Mouse (Mus musculus): ENCODE data around the gene Gm42372. TPM values are rescaled to one million over a fixed set of nuclear protein-coding genes. Genes with fewer than 3 reads are reported as not detected.
A peak's percentile ranks its signal among the peaks of the same experiment; 100 is the strongest.

The Gm42372 gene
- polyA plus RNA-seq, 1 experiment from 2014 or later = 1.5 TPM

DNA sequence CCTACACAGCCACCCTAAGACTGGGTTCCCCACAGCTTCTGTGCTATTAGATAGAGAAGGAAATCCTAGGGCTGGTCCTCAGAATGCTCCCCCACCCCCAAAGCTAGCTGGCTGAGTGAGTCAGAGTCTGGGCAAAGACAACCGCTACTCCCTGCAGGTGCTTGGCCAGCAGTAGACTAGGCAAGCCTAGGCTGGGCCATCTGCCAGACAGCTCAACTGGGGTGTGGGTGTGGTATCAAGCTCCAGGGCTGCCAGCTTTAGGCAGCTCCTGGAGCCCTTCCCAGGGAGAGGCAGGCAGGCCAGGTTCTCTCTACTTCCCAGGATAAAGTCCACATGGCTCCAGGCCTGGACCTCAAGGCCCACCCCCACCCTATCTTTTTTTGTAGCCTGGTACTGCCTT is 34.1 kb downstream of the Gm42372 start:
- Histone ChIP-seq H3K9me3 (no peaks in the 10 kb centered on the region), H3K4me2 (replicated peaks) (no peak overlapping the region), H3K36me3 (peaks cover 90% of the 10 kb centered on the region), H3K9ac (no peak overlapping the region), H3K27ac (no peak overlapping the region), H3K4me3 (no peak overlapping the region), H3K4me1 (no peaks in the 10 kb centered on the region), H3K27me3 (replicated peaks) (no peaks in the 10 kb centered on the region)
- no peak for ATAC-seq (ENCODE audit: low FRiP score, low read depth)
- WGBS = 84% methylated on average over 1 of the region's 1 CpGs

DNA sequence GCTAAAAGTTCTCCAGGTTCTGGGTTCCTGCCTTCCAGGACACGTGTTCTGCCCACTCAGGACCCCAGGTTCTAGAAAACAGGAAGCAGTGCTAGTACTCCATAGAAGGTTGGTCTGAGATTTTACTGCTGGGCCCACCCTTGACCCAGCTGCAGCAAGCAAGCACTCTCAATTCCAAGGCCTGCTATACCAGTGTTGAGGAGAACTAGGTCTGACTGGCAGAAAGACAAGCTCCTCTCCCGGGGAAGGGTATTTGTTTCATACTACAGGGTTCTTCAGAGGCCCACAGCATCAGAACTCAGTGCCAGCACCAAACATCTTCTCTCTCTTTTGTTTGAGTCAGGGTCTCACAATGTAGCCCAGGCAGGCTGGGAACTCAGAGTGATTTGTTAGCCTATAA is 35.0 kb downstream of the Gm42372 start:
- no peaks in the 10 kb centered on the region for H3K9me3 ChIP-seq
- H3K4me3 ChIP-seq = no peak overlapping the region
- WGBS = 86% methylated on average over 2 of the region's 2 CpGs
- no peak overlapping the region for H3K4me2 ChIP-seq (replicated peaks)
- no peak overlapping the region for H3K27ac ChIP-seq
- H3K4me1 ChIP-seq = no peaks in the 10 kb centered on the region
- peaks cover 90% of the 10 kb centered on the region for H3K36me3 ChIP-seq
- no peak for ATAC-seq (ENCODE audit: low FRiP score, low read depth)
- H3K9ac ChIP-seq = no peak overlapping the region
- H3K27me3 ChIP-seq (replicated peaks) = no peaks in the 10 kb centered on the region

GRCm38 (mm10) chr7:17019426-17020166 is 36.7 kb downstream of the Gm42372 start:
- Histone ChIP-seq H3K9ac (no peak overlapping the region), H3K27ac (no peak overlapping the region), H3K9me3 (no peaks in the 10 kb centered on the region), H3K4me1 (no peaks in the 10 kb centered on the region), H3K36me3 (peaks cover 90% of the 10 kb centered on the region), H3K4me2 (replicated peaks) (no peak overlapping the region), H3K4me3 (no peak overlapping the region), H3K27me3 (replicated peaks) (no peaks in the 10 kb centered on the region)
- ATAC-seq (ENCODE audit: low FRiP score, low read depth) = no peak
- WGBS = 92% methylated on average over 7 of the region's 7 CpGs

- H3K4me2 ChIP-seq (replicated peaks) = no peak overlapping the region
- no peak for ATAC-seq (ENCODE audit: low FRiP score, low read depth)
- H3K4me3 ChIP-seq = no peak overlapping the region
- H3K27me3 ChIP-seq (replicated peaks) = no peaks in the 10 kb centered on the region
- no peak overlapping the region for H3K9ac ChIP-seq
- H3K9me3 ChIP-seq = no peaks in the 10 kb centered on the region
- 95% methylated on average over 15 of the region's 15 CpGs for WGBS
- H3K27ac ChIP-seq = no peak overlapping the region
- H3K4me1 ChIP-seq = peaks cover 24% of the 10 kb centered on the region
- peaks cover 65% of the 10 kb centered on the region for H3K36me3 ChIP-seq
Observed at GRCm38 (mm10) chr7:17022176-17022575, 39.3 kb downstream of the Gm42372 start.

DNA sequence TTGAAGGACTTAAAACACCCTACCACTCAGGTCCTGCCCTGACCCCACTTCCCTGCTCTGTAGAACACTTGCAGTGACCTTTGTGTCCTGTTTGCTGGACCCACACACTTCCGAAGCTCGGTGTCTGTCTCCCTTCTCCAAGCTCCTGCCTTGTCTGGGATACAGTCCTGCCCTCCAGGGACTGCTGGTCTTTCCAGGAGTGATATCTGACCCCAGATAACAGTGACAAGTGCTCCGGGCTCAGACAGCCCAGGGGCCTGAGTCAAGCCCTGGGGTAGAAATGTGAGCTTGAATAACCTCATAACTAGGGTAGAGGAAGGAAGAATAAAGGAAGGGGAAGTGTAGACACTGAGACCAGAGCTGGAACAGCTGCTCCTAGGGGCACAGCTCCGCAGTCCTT is 40.8 kb downstream of the Gm42372 start:
- Histone ChIP-seq H3K4me3 (no peak overlapping the region), H3K36me3 (peaks cover 57% of the 10 kb centered on the region), H3K9ac (no peak overlapping the region)

DNA sequence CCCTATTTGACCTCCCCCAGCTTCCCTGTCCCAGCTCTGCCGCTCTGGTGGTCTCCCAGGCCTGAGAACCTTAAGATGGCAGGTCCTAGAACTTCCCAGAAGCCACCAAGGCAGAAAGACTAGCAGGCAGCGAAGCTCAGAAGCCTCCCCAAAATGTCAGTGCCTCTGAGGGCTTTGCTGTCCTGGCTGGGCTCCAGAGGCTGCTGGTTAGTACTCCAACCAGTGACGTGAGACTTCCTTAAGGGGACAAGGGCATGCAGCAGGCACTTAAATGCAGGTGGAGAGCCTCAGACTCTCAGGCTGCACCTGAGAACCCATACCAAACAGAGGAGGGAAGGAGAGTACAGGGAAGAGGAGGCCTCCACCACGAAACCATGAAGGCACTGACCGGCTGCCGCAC is 41.3 kb downstream of the Gm42372 start:
- Histone ChIP-seq H3K27ac (no peak overlapping the region), H3K9me3 (no peaks in the 10 kb centered on the region), H3K9ac (no peak overlapping the region), H3K36me3 (peaks cover 55% of the 10 kb centered on the region), H3K4me3 (no peak overlapping the region), H3K4me2 (replicated peaks) (no peak overlapping the region), H3K27me3 (replicated peaks) (no peaks in the 10 kb centered on the region), H3K4me1 (peaks cover 24% of the 10 kb centered on the region)
- 94% methylated on average over 6 of the region's 6 CpGs for WGBS
- ATAC-seq (ENCODE audit: low FRiP score, low read depth) = no peak

More for the DNA sequence above, 40.8 kb downstream of the Gm42372 start:
- Histone ChIP-seq H3K27me3 (replicated peaks) (no peaks in the 10 kb centered on the region), H3K4me2 (replicated peaks) (no peak overlapping the region), H3K27ac (no peak overlapping the region), H3K4me1 (peaks cover 24% of the 10 kb centered on the region), H3K9me3 (no peaks in the 10 kb centered on the region)
- no peak for ATAC-seq (ENCODE audit: low FRiP score, low read depth)
- 88% methylated on average over 4 of the region's 4 CpGs for WGBS

- WGBS = 84% methylated on average over 10 of the region's 10 CpGs
- peaks cover 24% of the 10 kb centered on the region for H3K4me1 ChIP-seq
- H3K4me3 ChIP-seq = no peak overlapping the region
- no peaks in the 10 kb centered on the region for H3K9me3 ChIP-seq
- peak overlapping the region; percentile 69; the same call in 1 of the 2 replicates for H3K4me2 ChIP-seq (replicated peaks)
- no peak for ATAC-seq (ENCODE audit: low FRiP score, low read depth)
- no peak overlapping the region for H3K9ac ChIP-seq
- peaks cover 47% of the 10 kb centered on the region for H3K36me3 ChIP-seq
- H3K27me3 ChIP-seq (replicated peaks) = no peaks in the 10 kb centered on the region
- H3K27ac ChIP-seq = no peak overlapping the region
Observed at GRCm38 (mm10) chr7:17024814-17025504, 42.1 kb downstream of the Gm42372 start.

- Histone ChIP-seq H3K36me3 (peaks cover 42% of the 10 kb centered on the region), H3K27me3 (replicated peaks) (no peaks in the 10 kb centered on the region), H3K9ac (no peak overlapping the region), H3K4me1 (peaks cover 24% of the 10 kb centered on the region), H3K27ac (no peak overlapping the region), H3K9me3 (no peaks in the 10 kb centered on the region), H3K4me3 (no peak overlapping the region), H3K4me2 (replicated peaks) (peak overlapping the region; percentile 69; the same call in 1 of the 2 replicates)
- 86% methylated on average over 4 of the region's 4 CpGs for WGBS
- no peak for ATAC-seq (ENCODE audit: low FRiP score, low read depth)
Observed at GRCm38 (mm10) chr7:17025505-17025894, 42.6 kb downstream of the Gm42372 start.

GRCm38 (mm10) chr7:17025896-17026622 is 43.2 kb downstream of the Gm42372 start:
- no peak for ATAC-seq (ENCODE audit: low FRiP score, low read depth)
- Histone ChIP-seq H3K9me3 (no peaks in the 10 kb centered on the region), H3K27me3 (replicated peaks) (no peaks in the 10 kb centered on the region), H3K4me3 (peak overlapping the region; percentile 85), H3K4me1 (peaks cover 24% of the 10 kb centered on the region), H3K36me3 (peaks cover 36% of the 10 kb centered on the region), H3K4me2 (replicated peaks) (peak overlapping the region; percentile 69), H3K27ac (no peak overlapping the region), H3K9ac (0 out of 2 replicates have a peak overlapping the region, but pooled peaks have one; percentile 83)
- WGBS = 85% methylated on average over 9 of the region's 9 CpGs

- Histone ChIP-seq H3K27ac (no peak overlapping the region), H3K4me3 (peak overlapping the region; percentile 85), H3K4me1 (peaks cover 24% of the 10 kb centered on the region), H3K4me2 (replicated peaks) (peak overlapping the region; percentile 69), H3K27me3 (replicated peaks) (no peaks in the 10 kb centered on the region), H3K9ac (peak overlapping the region; percentile 83), H3K36me3 (peaks cover 27% of the 10 kb centered on the region), H3K9me3 (no peaks in the 10 kb centered on the region)
- ATAC-seq (ENCODE audit: low FRiP score, low read depth) = peak; percentile 67; the same call in 1 of the 2 replicates
- WGBS = 10% methylated on average over 24 of the region's 24 CpGs
Observed at GRCm38 (mm10) chr7:17026710-17027587, 44.1 kb downstream of the Gm42372 start.

GRCm38 (mm10) chr7:17027588-17028343 is 44.9 kb downstream of the Gm42372 start, which contains the start of gene Ppp5c:
TSS of gene Ppp5c (minus strand) at chr7:17027924.
- Histone ChIP-seq H3K27ac (no peak within 1 kb of the TSS), H3K4me2 (replicated peaks) (peak within 1 kb of the TSS; percentile 69), H3K27me3 (replicated peaks) (no peaks in the 10 kb centered on the region), H3K36me3 (peaks cover 19% of the 10 kb centered on the region), H3K4me3 (peak within 1 kb of the TSS; percentile 85), H3K4me1 (peaks cover 24% of the 10 kb centered on the region), H3K9me3 (no peaks in the 10 kb centered on the region), H3K9ac (peak within 1 kb of the TSS; percentile 83)
- under 1% methylated on average over 58 of the region's 58 CpGs for WGBS
- peak; percentile 88 for ATAC-seq (ENCODE audit: low FRiP score, low read depth)

Data from neural tube, embryonic 12.5 days (tissue).